Mouse (Mus musculus): ENCODE measurements at regions not wholly inside any gene's neighbourhood (a gene's known extent, or its start where the extent isn't known, plus 50 kb on each side); places are given as distances from the start of the nearest gene placed in this dataset.

GRCm38 (mm10) chr12:69473379-69474057, 101.3 kb upstream of the Gm9887 start:
- TF ChIP-seq CHD2 (IDR thresholded peaks at IDR 0.05; ENCODE audit: low read depth, low read length) (no peak), ZNF384 (IDR thresholded peaks at IDR 0.05; ENCODE audit: low read depth, low read length) (no peak)

Data from ES-E14 (cell line).